11 mouse cellular contexts compared by ENCODE assay signal in genomic region chr4:46545498-46545897, GRCm38 (mm10). TPM values are rescaled to one million over a fixed set of nuclear protein-coding genes. Genes with fewer than 3 reads are reported as not detected.
A peak's percentile ranks its signal among the peaks of the same experiment; 100 is the strongest.
DNase-seq lines count a peak whose midpoint lies in the region; ATAC-seq and TF ChIP-seq lines count a peak whose summit lies in the region.
"Had no signal": no experiment of that assay in that cellular context is flagged by ENCODE, and none has a peak within 500 bp of the region (broad histone marks: within the 10 kb centered on the region; RNA-seq: fewer than 3 reads in every experiment).

No protein-coding gene starts in this region.

- no peaks in the 10 kb centered on the region for H3K9me3 ChIP-seq in kidney, postnatal 0 days (replicated peaks; ENCODE audit: low read length)
- H3K9me3 ChIP-seq: midbrain, embryonic 12.5 days; neural tube, embryonic 15.5 days had no signal

- intact Hi-C loops in heart, adult 2 months (cut with DNase I): no loop called here

- no peaks in the 10 kb centered on the region for H3K79me2 ChIP-seq in heart, adult 2 months (replicated peaks; ENCODE audit: control insufficient read depth, insufficient read depth, low read length)

- peak; percentile 32 for TF ChIP-seq CTCF in heart, adult 2 months (IDR thresholded peaks at IDR 0.05)
- peak; percentile 39; the same call in 1 of the 2 replicates for TF ChIP-seq CTCF in kidney, postnatal 0 days (IDR thresholded peaks at IDR 0.05; ENCODE audit: low read depth)

- H3K4me1 ChIP-seq in heart, adult 2 months (ENCODE audit: control insufficient read depth, insufficient read depth, low read length): no peaks in the 10 kb centered on the region
- H3K4me1 ChIP-seq in kidney, postnatal 0 days (replicated peaks; ENCODE audit: insufficient read depth, low read length): no peaks in the 10 kb centered on the region
- H3K4me1 ChIP-seq: neural tube, embryonic 15.5 days had no signal

- TF ChIP-seq EP300 in heart, adult 2 months (IDR thresholded peaks at IDR 0.05; ENCODE audit: insufficient read depth, low read depth, low read length): no peak

- 15% methylated on average over 9 of the region's 9 CpGs for WGBS in heart, adult 2 months
- WGBS in kidney, postnatal 0 days: 15% methylated on average over 9 of the region's 9 CpGs

- no peak overlapping the region for H3K4me3 ChIP-seq in heart, adult 2 months
- H3K4me3 ChIP-seq in kidney, postnatal 0 days (replicated peaks; ENCODE audit: low read depth, low read length): no peak overlapping the region
- H3K4me3 ChIP-seq: layer of hippocampus, adult 2 months; midbrain, embryonic 12.5 days; neural tube, embryonic 15.5 days had no signal

- no peak overlapping the region for H3K27ac ChIP-seq in heart, adult 2 months
- no peak overlapping the region for H3K27ac ChIP-seq in kidney, postnatal 0 days
- H3K27ac ChIP-seq: layer of hippocampus, adult 2 months; midbrain, embryonic 12.5 days; neural tube, embryonic 15.5 days had no signal

- H3K9ac ChIP-seq in heart, adult 2 months (ENCODE audit: low read depth, low read length): no peak overlapping the region
- H3K9ac ChIP-seq in kidney, postnatal 0 days (ENCODE audit: low read depth, low read length): no peak overlapping the region
- H3K9ac ChIP-seq: midbrain, embryonic 12.5 days; neural tube, embryonic 15.5 days had no signal

- TF ChIP-seq POLR2A in heart, adult 2 months (IDR thresholded peaks at IDR 0.05; ENCODE audit: insufficient read depth, low read depth, low read length): no peak

- H3K4me2 ChIP-seq in kidney, postnatal 0 days (ENCODE audit: low read length): no peak overlapping the region
- H3K4me2 ChIP-seq: midbrain, embryonic 12.5 days; neural tube, embryonic 15.5 days had no signal

- no peak for DNase-seq in heart, adult 2 months
- no peak for DNase-seq in heart, adult 8-10 months (ENCODE audit: low spot score)
- peak; percentile 63 for DNase-seq in cerebellum, adult 9-11 months
- no peak for DNase-seq in kidney, postnatal 0 days (ENCODE audit: low spot score)
- peak; percentile 70 for DNase-seq in lung, postnatal 36 days
- DNase-seq in ovary, adult 18-20 months (ENCODE audit: low spot score): no peak
- no peak for DNase-seq in spleen, postnatal 4 days (ENCODE audit: low spot score in 2 of 2)

- no peak for ATAC-seq in kidney, postnatal 0 days (replicated peaks; ENCODE audit: low FRiP score, low read depth)
- no peak for ATAC-seq in activated CD4-positive, CD25-positive, alpha-beta regulatory T cell, adult 4 months

- no peaks in the 10 kb centered on the region for H3K36me3 ChIP-seq in heart, adult 2 months (ENCODE audit: control insufficient read depth, insufficient read depth, low read length)
- no peaks in the 10 kb centered on the region for H3K36me3 ChIP-seq in kidney, postnatal 0 days (ENCODE audit: insufficient read depth, low read length)
- H3K36me3 ChIP-seq: midbrain, embryonic 12.5 days had no signal

- no peaks in the 10 kb centered on the region; the same call in 1 of the 2 replicates for H3K27me3 ChIP-seq in heart, adult 2 months (ENCODE audit: control insufficient read depth, insufficient read depth, low read length)
- H3K27me3 ChIP-seq in kidney, postnatal 0 days (ENCODE audit: insufficient read depth, low read length): no peaks in the 10 kb centered on the region
- H3K27me3 ChIP-seq: midbrain, embryonic 12.5 days; neural tube, embryonic 15.5 days had no signal

RNA-seq across cellular contexts. Expression of gene Trim14, which starts 9.6 kb away (rescaled TPM):
- 1 to 10 TPM; 2.5 to 2.9 TPM for total RNA-seq in heart, adult 2 months (2021)
- 1.5 and 2.1 TPM in 2 replicates for polyA plus RNA-seq in heart, adult 2 months (2012; rRNA removed)
- 1 to 10 TPM; 1.6 to 2.5 (median 2.1) TPM for total RNA-seq in heart, adult 8-10 months (2022)
- polyA plus RNA-seq in kidney, postnatal 0 days (2015; fragmentation: Nextera tagmentation; extraction: Ambion mirVana): 2.6 and 3.1 TPM in 2 replicates
- polyA plus RNA-seq in activated CD4-positive, CD25-positive, alpha-beta regulatory T cell, adult 4 months (2017; shearing (Covaris generic)): 10 to 100 TPM; 26.7 to 31.2 TPM

RNA-seq across cellular contexts. Expression of gene Nans, which starts 56.5 kb away (rescaled TPM):
- total RNA-seq in heart, adult 2 months (2021): 10 to 100 TPM; 11.3 to 16.4 TPM
- 12.0 and 17.3 TPM in 2 replicates for polyA plus RNA-seq in heart, adult 2 months (2012; rRNA removed)
- 10 to 100 TPM; 12.1 to 16.8 (median 15.6) TPM for total RNA-seq in heart, adult 8-10 months (2022)
- 45.6 and 50.7 TPM in 2 replicates for polyA plus RNA-seq in kidney, postnatal 0 days (2015; fragmentation: Nextera tagmentation; extraction: Ambion mirVana)
- 10 to 100 TPM; 68.7 to 68.8 TPM for polyA plus RNA-seq in activated CD4-positive, CD25-positive, alpha-beta regulatory T cell, adult 4 months (2017; shearing (Covaris generic))

RNA-seq across cellular contexts. Expression of gene Coro2a, which starts 56.5 kb away (rescaled TPM):
- total RNA-seq in heart, adult 2 months (2021): under 1 TPM; 0.39 to 0.43 TPM
- polyA plus RNA-seq in heart, adult 2 months (2012; rRNA removed): 0.64 and 2.1 TPM in 2 replicates
- total RNA-seq in heart, adult 8-10 months (2022): under 1 TPM; 0.22 to 0.63 (median 0.46) TPM
- polyA plus RNA-seq in kidney, postnatal 0 days (2015; fragmentation: Nextera tagmentation; extraction: Ambion mirVana): 2.9 and 3.4 TPM in 2 replicates
- 100 to 1,000 TPM in 1 of 2 experiments, 10 to 100 TPM in 1; 79.7 to 108 TPM for polyA plus RNA-seq in activated CD4-positive, CD25-positive, alpha-beta regulatory T cell, adult 4 months (2017; shearing (Covaris generic))

Comparison
In these comparisons a context has a peak if more than half of its experiments do, and no peak if none do; other contexts are left out.
1. DNase-seq: peak in cerebellum, adult 9-11 months (single experiment) and lung, postnatal 36 days (single experiment); none in heart, adult 2 months (0 of 2), heart, adult 8-10 months (single experiment), kidney, postnatal 0 days (single experiment), ovary, adult 18-20 months (single experiment) and spleen, postnatal 4 days (0 of 2).
2. RNA of gene Coro2a, which starts 56.5 kb away (polyA plus RNA-seq): 79.7 to 108 TPM in activated CD4-positive, CD25-positive, alpha-beta regulatory T cell, adult 4 months; 2.9 to 3.4 TPM in kidney, postnatal 0 days and 0.64 to 2.1 TPM in heart, adult 2 months; every median in the first group is over 10 times any median in the second.